Mouse (Mus musculus) neural tube, embryonic 15.5 days (tissue): ENCODE measurements around the gene C2. TPM values are rescaled to one million over a fixed set of nuclear protein-coding genes. Genes with fewer than 3 reads are reported as not detected.
"Not testable (repeated sequence)": the region's sequence is repeated elsewhere in the genome, so short reads cannot be mapped to it uniquely, and the experiment has no call there.

Experiments used
- ATAC-seq: fragments of 200-750 bp; cut with Nextera tagmentation; 2 replicates; pipeline ENCODE4 v1.8.0; 2017; ENCODE audit warnings: mild to moderate bottlenecking, moderate TSS enrichment, moderate library complexity; ENCODE audit not compliant: low FRiP score
- H3K27ac ChIP-seq: fragments of 300-500 bp; sonication (generic); replicated peaks from 2 replicates; pipeline ENCODE4 v1.5.1; 2015; ENCODE audit warnings: mild to moderate bottlenecking, inconsistent platforms
- H3K27me3 ChIP-seq: fragments of 300-500 bp; sonication (generic); replicated peaks from 2 replicates; pipeline ENCODE4 v1.6.1; 2015; ENCODE audit warnings: inconsistent platforms
- H3K36me3 ChIP-seq: fragments of 300-500 bp; sonication (generic); 2 replicates; pipeline ENCODE4 v1.6.1; 2015; ENCODE audit warnings: inconsistent platforms
- H3K4me1 ChIP-seq: fragments of 300-500 bp; sonication (generic); 2 replicates; pipeline ENCODE4 v1.6.1; 2015; ENCODE audit warnings: inconsistent platforms
- H3K4me2 ChIP-seq: fragments of 300-500 bp; sonication (generic); 2 replicates; pipeline ENCODE4 v1.6.1; 2015; ENCODE audit warnings: inconsistent platforms, mild to moderate bottlenecking, moderate library complexity
- H3K4me3 ChIP-seq: fragments of 300-500 bp; sonication (generic); replicated peaks from 2 replicates; pipeline ENCODE4 v1.5.1; 2015; ENCODE audit warnings: mild to moderate bottlenecking, inconsistent platforms
- H3K9ac ChIP-seq: fragments of 300-500 bp; sonication (generic); replicated peaks from 2 replicates; pipeline ENCODE4 v1.6.1; 2015; ENCODE audit warnings: mild to moderate bottlenecking, inconsistent platforms
- H3K9me3 ChIP-seq: fragments of 300-500 bp; sonication (generic); replicated peaks from 2 replicates; pipeline ENCODE4 v1.6.1; 2016; ENCODE audit warnings: inconsistent platforms
- WGBS: fragments of 180-500 bp; shearing (Covaris S2); methylation state at CpG from one replicate; pipeline ENCODE4 v1.1.7; 2015; ENCODE audit warnings: mixed read lengths; 5-methylcytosine and 5-hydroxymethylcytosine counted together
- polyA plus RNA-seq: library from polyadenylated mRNA; unstranded; fragments of >200 nt; fragmentation: Nextera tagmentation; extraction: Ambion mirVana; gene quantifications from 2 replicates; pipeline ENCODE4 v1.2.1, GENCODE M21; 2015

Gene C2
- polyA plus RNA-seq, 1 experiment from 2014 or later: 1.7 TPM

- Histone ChIP-seq H3K4me2 (no peak overlapping the region), H3K27me3 (no peaks in the 10 kb centered on the region), H3K36me3 (peaks cover 62% of the 10 kb centered on the region), H3K4me1 (peaks cover 25% of the 10 kb centered on the region), H3K9ac (no peak overlapping the region), H3K27ac (no peak overlapping the region), H3K4me3 (no peak overlapping the region), H3K9me3 (no peaks in the 10 kb centered on the region)
- 93% methylated on average over 6 of the region's 6 CpGs for WGBS
- ATAC-seq: no peak
Measured at GRCm38 (mm10) chr17:34847192-34847591, 50.9 kb downstream of the C2 start.

- no peaks in the 10 kb centered on the region for H3K27me3 ChIP-seq
- peaks cover 82% of the 10 kb centered on the region for H3K36me3 ChIP-seq
- WGBS: 95% methylated on average over 13 of the region's 13 CpGs
- H3K4me3 ChIP-seq: no peak overlapping the region
- H3K4me1 ChIP-seq: peaks cover 11% of the 10 kb centered on the region
- no peak overlapping the region for H3K4me2 ChIP-seq
- no peak overlapping the region for H3K27ac ChIP-seq
- ATAC-seq: no peak
- no peak overlapping the region for H3K9ac ChIP-seq
- no peaks in the 10 kb centered on the region for H3K9me3 ChIP-seq
Measured at GRCm38 (mm10) chr17:34844884-34845283, 53.2 kb downstream of the C2 start.

DNA sequence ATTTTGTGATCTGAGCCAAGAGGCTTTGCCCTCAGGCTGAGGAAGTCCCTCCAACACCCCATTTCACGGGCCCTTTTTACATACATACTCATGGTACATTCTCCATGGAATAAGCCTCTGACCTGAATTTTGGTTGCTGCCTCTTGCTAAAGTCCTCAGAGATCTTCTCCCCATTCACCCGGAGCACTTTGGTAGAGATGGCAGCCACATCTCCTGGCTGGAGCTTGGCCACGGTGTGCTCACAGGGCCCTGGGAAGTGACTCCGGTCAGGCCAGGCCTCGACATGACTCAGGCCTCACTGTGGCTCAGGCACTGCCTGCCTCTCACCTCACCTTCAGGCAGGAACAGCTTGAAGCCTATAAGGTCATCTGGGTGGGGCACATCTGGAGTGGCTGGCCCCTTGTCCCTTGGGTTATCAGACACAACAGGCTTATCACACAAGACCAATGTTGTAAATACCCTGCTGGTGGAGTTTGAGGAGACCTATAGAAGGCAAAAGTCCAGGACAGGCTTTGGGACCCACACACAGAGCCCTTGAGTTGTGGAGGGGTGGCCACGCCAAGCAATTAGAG is 57.2 kb downstream of the C2 start:
- H3K9ac ChIP-seq: no peak overlapping the region
- H3K36me3 ChIP-seq: peaks cover 72% of the 10 kb centered on the region
- H3K4me2 ChIP-seq: no peak overlapping the region
- no peaks in the 10 kb centered on the region for H3K9me3 ChIP-seq
- no peak for ATAC-seq
- peaks cover 22% of the 10 kb centered on the region for H3K4me1 ChIP-seq
- H3K27me3 ChIP-seq: no peaks in the 10 kb centered on the region
- 84% methylated on average over 6 of the region's 6 CpGs for WGBS
- no peak overlapping the region for H3K4me3 ChIP-seq
- no peak overlapping the region for H3K27ac ChIP-seq

DNA sequence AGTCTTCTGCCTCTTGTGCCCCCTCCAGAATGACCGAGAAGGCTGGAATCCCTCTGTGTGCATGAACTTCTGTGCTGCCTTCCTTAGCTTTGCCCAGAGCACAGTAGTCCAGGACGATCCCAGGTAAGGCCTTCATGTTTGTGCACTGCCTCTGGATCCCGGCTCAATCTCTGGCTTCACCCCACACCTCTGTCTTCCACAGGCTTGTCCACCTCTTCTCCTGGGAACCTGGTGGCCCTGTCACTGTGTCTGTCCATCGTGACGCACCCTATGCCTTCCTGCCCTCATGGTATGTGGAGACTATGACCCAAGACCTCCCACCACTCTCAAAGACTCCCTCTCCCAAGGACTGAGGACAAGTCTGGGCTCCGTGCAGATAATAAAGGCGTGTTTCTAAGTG is 59.3 kb downstream of the C2 start:
- ATAC-seq: no peak
- H3K4me2 ChIP-seq: peak overlapping the region; percentile 17; the same call in 1 of the 2 replicates
- H3K4me1 ChIP-seq: peaks cover 35% of the 10 kb centered on the region
- no peak overlapping the region for H3K27ac ChIP-seq
- H3K27me3 ChIP-seq: no peaks in the 10 kb centered on the region
- H3K36me3 ChIP-seq: peaks cover 56% of the 10 kb centered on the region
- no peak overlapping the region for H3K9ac ChIP-seq
- no peaks in the 10 kb centered on the region for H3K9me3 ChIP-seq
- 93% methylated on average over 7 of the region's 7 CpGs for WGBS
- H3K4me3 ChIP-seq: no peak overlapping the region

DNA sequence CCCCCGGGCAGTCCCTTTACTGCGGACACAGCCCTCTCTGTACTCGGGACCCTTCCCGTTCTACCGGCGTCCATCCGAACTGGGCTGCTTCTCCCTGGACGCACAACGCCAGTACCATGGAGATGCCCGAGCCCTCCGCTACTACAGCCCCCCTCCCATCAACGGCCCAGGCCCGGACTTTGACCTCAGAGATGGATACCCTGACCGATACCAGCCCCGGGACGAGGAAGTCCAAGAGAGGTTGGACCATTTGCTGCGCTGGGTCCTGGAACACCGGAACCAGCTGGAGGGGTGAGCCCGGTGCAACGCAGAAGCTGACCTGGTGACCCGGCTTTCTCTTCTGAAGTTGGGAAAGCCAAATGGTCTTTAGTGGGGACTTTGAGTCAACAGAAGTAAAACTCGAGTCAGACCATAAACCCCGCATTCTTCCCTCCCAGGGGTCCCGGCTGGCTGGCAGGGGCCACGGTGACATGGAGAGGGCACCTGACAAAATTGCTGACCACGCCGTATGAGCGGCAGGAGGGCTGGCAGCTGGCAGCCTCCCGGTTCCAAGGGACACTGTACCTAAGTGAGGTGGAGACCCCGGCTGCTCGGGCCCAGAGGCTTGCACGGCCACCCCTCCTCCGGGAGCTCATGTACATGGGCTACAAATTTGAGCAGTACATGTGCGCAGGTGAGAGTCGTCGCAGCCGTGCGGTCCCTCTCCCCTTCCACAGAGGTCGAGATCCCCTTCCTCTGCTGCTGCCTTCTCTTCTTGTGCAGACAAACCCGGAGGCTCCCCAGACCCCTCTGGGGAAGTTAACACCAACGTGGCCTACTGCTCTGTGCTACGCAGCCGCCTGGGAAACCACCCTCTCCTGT is 60.4 kb downstream of the C2 start:
- peak overlapping the region; percentile 86 for H3K4me3 ChIP-seq
- peak; percentile 32; the same call in 1 of the 2 replicates for ATAC-seq
- 35% methylated on average over 43 of the region's 43 CpGs for WGBS
- H3K9me3 ChIP-seq: no peaks in the 10 kb centered on the region
- H3K27ac ChIP-seq: peak overlapping the region; percentile 84
- peaks cover 54% of the 10 kb centered on the region for H3K36me3 ChIP-seq
- no peaks in the 10 kb centered on the region for H3K27me3 ChIP-seq
- peak overlapping the region; percentile 79 for H3K9ac ChIP-seq
- H3K4me1 ChIP-seq: peaks cover 38% of the 10 kb centered on the region
- peak overlapping the region; percentile 95 for H3K4me2 ChIP-seq

DNA sequence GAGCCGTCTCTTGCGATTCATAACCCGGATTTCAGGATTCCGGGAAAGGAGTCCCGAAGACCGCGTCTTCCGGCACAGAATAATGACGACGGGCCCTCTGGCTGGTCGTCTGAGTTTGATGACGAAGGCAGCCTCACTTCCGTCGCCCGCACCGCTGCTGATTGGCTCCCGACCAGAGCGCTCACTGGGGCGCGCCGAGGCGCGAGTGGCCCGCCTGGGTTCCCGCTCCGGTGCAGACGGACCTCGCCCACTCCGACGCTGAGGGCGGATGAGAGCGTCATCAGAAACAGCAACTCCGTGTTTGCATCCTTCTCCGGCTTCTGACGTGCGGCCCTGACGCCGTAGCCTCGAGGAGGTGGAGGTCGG is 61.2 kb downstream of the C2 start, which contains the start of the genes Stk19 and Dxo:
TSS of gene Stk19 (minus strand) at position 90 of the 366 bp plus-strand sequence.
TSS of gene Dxo (plus strand) at position 164 of the 366 bp plus-strand sequence.
- no peaks in the 10 kb centered on the region for H3K27me3 ChIP-seq
- H3K27ac ChIP-seq: peak within 1 kb of the TSS; percentile 84
- peaks cover 52% of the 10 kb centered on the region for H3K36me3 ChIP-seq
- H3K4me2 ChIP-seq: peak within 1 kb of the TSS; percentile 95
- H3K9me3 ChIP-seq: no peaks in the 10 kb centered on the region
- peak within 1 kb of the TSS; percentile 86 for H3K4me3 ChIP-seq
- 0% methylated on average over 40 of the region's 40 CpGs for WGBS
- H3K9ac ChIP-seq: peak within 1 kb of the TSS; percentile 79
- H3K4me1 ChIP-seq: peaks cover 38% of the 10 kb centered on the region
- ATAC-seq: peak; percentile 93

DNA sequence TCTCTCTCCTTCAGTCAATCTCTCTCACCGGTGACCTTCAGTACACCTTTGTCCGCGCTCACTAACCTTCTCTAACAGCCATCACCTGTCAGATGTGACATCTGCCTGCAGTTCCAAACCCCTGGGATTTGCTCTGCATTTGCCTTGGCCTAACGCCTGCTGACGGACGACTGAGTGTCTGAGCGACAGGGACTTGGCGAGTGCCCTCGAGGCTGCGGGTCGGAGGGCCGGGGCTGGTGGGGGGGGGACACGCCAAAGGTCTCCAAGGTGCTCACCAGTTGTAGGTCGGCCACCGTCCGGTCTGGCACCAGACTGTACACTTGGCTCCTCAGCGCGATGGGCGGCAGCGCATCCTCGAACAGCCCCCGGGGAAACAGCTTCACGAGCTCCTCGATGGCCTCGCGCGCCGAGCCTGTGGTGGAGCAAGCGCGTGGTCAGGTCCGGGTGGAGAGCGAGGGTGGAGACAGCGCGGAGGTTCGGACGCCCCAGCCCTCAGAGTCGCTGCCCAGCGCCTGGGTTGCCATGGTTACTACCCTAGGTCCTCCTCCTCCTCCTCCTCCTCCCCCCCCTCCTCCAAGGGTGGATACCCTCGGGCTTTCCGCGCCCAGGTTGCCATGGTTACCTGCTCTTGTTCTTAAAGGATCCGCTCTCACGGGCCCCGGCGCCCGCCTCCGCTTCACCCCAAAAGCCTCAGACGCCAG is 61.8 kb downstream of the C2 start:
- H3K27me3 ChIP-seq: no peaks in the 10 kb centered on the region
- H3K4me3 ChIP-seq: peak overlapping the region; percentile 86
- H3K9me3 ChIP-seq: no peaks in the 10 kb centered on the region
- peak overlapping the region; percentile 95 for H3K4me2 ChIP-seq
- ATAC-seq: peak; percentile 81
- peak overlapping the region; percentile 79 for H3K9ac ChIP-seq
- 4% methylated on average over 42 of the region's 48 CpGs for WGBS
- peak overlapping the region; percentile 84 for H3K27ac ChIP-seq
- H3K4me1 ChIP-seq: peaks cover 38% of the 10 kb centered on the region
- H3K36me3 ChIP-seq: peaks cover 48% of the 10 kb centered on the region

DNA sequence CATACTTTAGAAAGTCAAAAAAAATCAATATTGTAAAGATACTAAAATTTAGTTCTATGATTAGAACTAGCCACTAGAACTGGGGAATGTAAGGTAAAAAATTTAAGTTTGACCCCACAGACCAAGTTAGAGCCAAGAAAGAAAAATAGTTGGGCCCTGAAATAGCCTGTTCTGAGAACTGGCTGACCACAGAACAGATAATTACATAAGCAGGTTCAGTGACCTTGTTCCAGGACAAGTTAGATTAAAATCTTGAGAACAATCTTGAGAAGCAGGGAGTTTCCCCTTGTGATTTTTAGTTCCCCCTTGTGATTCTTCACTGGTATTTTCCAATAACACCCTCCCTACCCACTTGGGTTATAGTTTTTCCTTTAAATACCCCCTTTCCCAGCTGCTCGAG is 67.3 kb downstream of the C2 start:
- not testable (repeated sequence) for H3K9me3 ChIP-seq, H3K9ac ChIP-seq, H3K4me3 ChIP-seq, H3K27me3 ChIP-seq, ATAC-seq, H3K27ac ChIP-seq, H3K4me2 ChIP-seq
- Histone ChIP-seq H3K4me1 (peaks cover 16% of the 10 kb centered on the region), H3K36me3 (peaks cover 72% of the 10 kb centered on the region)
- 94% methylated on average over 1 of the region's 1 CpGs for WGBS

DNA sequence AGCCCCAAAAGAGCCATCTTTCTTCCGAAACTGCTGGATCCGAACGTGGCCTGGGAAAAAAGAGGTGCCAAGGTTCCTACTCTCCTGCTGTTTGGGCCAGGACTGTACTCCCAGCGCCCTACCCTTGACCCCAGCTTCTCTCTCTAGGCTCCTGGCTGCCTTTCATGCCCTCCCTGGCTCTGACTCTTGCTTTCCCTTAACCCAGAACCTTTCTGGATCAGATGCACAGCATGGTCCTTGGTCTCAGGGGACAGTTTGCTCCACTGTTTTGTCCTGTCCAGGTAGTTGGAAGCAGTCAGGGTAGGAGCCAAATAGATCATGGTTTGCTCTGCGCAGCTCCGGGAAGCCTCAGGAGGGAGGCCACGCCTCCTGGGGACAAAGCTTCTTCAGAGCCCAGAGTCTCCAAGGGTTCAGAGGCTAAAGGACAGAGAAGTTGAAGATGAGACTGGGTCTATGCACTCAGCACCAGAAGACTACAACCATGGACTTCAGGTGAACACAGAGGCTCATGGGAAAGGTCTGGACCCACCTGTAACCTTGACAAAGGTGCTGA is 83.2 kb downstream of the C2 start:
- H3K9me3 ChIP-seq: no peaks in the 10 kb centered on the region
- no peaks in the 10 kb centered on the region for H3K27me3 ChIP-seq
- H3K27ac ChIP-seq: no peak overlapping the region
- no peak overlapping the region for H3K4me3 ChIP-seq
- no peaks in the 10 kb centered on the region for H3K36me3 ChIP-seq
- no peak overlapping the region for H3K9ac ChIP-seq
- 76% methylated on average over 7 of the region's 7 CpGs for WGBS
- no peak for ATAC-seq
- no peak overlapping the region for H3K4me2 ChIP-seq
- no peaks in the 10 kb centered on the region for H3K4me1 ChIP-seq

DNA sequence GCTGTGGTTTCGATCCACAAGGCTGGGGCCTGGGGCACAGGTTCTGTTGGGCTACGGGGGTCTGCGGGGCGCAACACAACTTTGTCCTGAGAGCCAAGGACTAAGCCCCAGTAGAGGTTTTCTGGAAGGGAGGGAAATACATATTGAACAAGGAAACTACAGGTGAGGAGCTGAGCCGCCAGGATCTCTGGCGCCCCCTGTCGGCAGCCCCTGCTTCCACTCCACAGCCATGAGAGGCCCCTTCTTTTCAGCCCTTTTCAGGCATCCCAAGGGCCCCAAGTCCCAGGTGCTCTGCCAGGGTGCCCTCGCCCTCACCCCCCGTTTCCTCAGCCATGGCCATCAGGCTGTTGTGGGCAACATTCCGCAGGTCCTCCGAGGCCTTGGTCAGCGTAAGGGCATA is 84.3 kb downstream of the C2 start:
- ATAC-seq, H3K4me1 ChIP-seq, H3K4me3 ChIP-seq, H3K27me3 ChIP-seq, H3K4me2 ChIP-seq, H3K36me3 ChIP-seq, H3K27ac ChIP-seq, H3K9me3 ChIP-seq, H3K9ac ChIP-seq: not testable (repeated sequence)
- WGBS: 67% methylated on average over 12 of the region's 12 CpGs
